ENCODE assay signal across 20 mouse cellular contexts in genomic region chr6:29931181-29931580, GRCm38 (mm10).
"Had no signal": no experiment of that assay in that cellular context is flagged by ENCODE, and none has a peak within 500 bp of the region (broad histone marks: within the 10 kb centered on the region; RNA-seq: fewer than 3 reads in every experiment).

No protein-coding gene starts in this region.

- H3K9ac ChIP-seq: forebrain, postnatal 0 days; heart, embryonic 12.5 days; hindbrain, embryonic 13.5 days; hindbrain, embryonic 15.5 days; limb, embryonic 13.5 days; limb, embryonic 15.5 days; liver, embryonic 12.5 days; liver, embryonic 14.5 days had no signal

- H3K36me3 ChIP-seq: hindbrain, embryonic 13.5 days; hindbrain, embryonic 15.5 days; limb, embryonic 13.5 days; limb, embryonic 15.5 days; liver, embryonic 12.5 days had no signal

- H3K9me3 ChIP-seq: heart, embryonic 10.5 days; heart, embryonic 12.5 days; hindbrain, embryonic 13.5 days; hindbrain, embryonic 15.5 days; limb, embryonic 13.5 days; limb, embryonic 15.5 days; liver, embryonic 12.5 days had no signal

- H3K4me3 ChIP-seq: heart, embryonic 10.5 days; heart, embryonic 12.5 days; hindbrain, embryonic 13.5 days; hindbrain, embryonic 15.5 days; limb, embryonic 13.5 days; limb, embryonic 15.5 days; liver, embryonic 12.5 days had no signal

- ATAC-seq: forebrain, postnatal 0 days; hindbrain, postnatal 0 days; intestine, embryonic 16.5 days; liver, embryonic 12.5 days had no signal

- H3K4me1 ChIP-seq: heart, embryonic 10.5 days; hindbrain, embryonic 13.5 days; hindbrain, embryonic 15.5 days; limb, embryonic 13.5 days; limb, embryonic 15.5 days; liver, embryonic 12.5 days had no signal

- DNase-seq: forebrain, postnatal 0 days; gastrocnemius, postnatal 14 days; gastrocnemius, postnatal 36 days; heart, adult 18-20 months; heart, postnatal 10 days; kidney, adult 18-20 months; layer of hippocampus, adult 9-11 months; layer of hippocampus, postnatal 36 days; left cerebral cortex, postnatal 4 days had no signal

- H3K27me3 ChIP-seq: heart, embryonic 12.5 days; hindbrain, embryonic 13.5 days; hindbrain, embryonic 15.5 days; limb, embryonic 13.5 days; limb, embryonic 15.5 days; liver, embryonic 12.5 days had no signal

- H3K27ac ChIP-seq: heart, embryonic 10.5 days; hindbrain, embryonic 13.5 days; hindbrain, embryonic 15.5 days; hindbrain, postnatal 0 days; kidney, postnatal 0 days; limb, embryonic 13.5 days; limb, embryonic 15.5 days; liver, embryonic 12.5 days; liver, embryonic 14.5 days had no signal

- H3K4me2 ChIP-seq: heart, embryonic 12.5 days; hindbrain, embryonic 13.5 days; hindbrain, embryonic 15.5 days; limb, embryonic 13.5 days; limb, embryonic 15.5 days; liver, embryonic 12.5 days had no signal
